Mouse (Mus musculus) spleen, postnatal 10 days (tissue): ENCODE measurements around the gene Slc25a35.
"Not testable (repeated sequence)": the region's sequence is repeated elsewhere in the genome, so short reads cannot be mapped to it uniquely, and the experiment has no call there.

Experiments
- DNase-seq, 2 experiments: peaks; one replicate each; pipeline ENCODE4 v3.0.0; 2021 to 2022; ENCODE audit warnings: low spot score in 2 of 2

Slc25a35 gene

DNA sequence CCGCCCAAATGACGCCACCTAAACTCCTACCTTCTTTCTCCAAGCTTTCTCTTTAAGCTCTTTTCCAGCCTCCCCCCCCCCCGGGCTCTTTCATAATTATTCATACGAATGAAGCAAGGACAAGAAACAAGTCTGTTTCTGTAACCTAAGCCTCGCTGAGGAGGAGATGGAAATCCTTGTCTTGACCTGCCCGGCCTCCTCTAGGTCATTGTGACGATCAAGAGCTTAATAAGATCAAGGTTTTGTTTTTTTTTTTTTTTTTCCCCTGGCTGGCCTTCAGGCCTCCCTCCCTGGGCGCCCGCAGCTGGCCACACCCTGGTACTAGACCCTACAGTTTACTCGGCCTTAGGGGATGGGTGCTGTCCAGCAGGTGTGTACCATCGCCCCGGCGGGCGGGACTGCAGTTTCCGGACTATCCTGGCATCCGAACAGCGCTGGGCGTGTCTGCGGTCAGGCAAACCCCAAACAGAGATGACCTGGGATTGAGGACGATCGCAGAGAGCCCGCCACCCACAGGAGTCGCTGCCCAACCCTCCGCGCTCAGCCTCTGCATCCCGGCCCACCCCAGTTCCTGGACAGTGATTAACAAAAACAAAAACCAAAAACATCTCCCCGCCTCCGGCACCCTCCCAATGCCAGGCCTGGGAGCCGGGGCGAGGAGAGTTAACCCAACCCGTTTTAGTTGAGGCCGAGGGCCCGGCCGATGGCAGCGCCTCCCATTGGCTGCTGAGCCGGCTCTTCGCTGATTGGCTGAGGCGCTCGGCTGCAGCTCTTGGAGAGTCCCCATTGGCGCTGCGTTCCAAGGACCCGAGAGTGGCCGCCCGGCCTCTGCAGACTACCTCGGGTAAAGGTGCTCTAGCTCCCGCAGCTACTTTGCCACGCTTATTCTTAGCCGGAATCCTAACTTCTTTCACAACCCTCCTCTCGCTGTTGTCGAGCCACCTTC is at the start of gene Slc25a35:
Slc25a35 (plus strand) TSS at position 795 of the 946 bp plus-strand sequence.
- DNase-seq: peak; percentile 81 to 92

DNA sequence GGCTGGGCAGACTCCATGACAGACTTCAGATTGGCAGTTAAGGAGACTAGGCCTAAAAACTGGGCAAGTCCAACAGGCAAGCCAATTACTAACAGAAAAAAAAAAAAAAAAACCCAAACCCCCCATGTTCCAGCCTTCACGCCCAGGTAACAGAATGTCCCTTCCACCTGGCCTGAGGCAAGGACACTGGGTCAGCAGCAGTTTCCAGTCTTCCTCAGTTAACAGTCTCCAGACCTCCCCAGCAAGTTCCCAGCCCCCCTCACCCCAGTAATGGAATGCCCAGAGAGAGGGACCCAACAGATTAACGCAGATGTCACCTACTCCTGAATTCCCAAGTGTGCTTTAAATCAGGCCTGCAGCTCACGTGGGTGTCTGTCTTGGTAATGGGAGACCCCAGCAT is 44.7 kb upstream of the Slc25a35 start:
- no peak for DNase-seq

DNA sequence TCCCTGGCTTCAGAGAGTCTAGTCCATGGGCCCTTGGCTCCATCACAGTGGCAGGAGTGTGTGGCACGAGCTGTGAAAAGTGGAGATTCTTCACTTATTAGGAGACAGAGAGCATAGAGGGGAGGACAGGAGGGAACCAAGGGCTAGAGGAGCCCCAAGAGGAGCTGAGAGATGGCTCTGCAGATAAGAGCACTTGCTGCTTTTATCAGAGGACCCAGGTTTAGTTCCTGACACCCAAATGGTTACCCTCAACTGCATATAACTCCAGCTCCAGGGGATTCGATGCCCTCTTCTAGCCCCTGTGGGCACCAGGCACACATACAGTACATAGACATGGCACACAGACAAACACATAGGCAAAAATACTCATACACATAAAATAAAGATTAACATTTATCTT is 43.2 kb upstream of the Slc25a35 start:
- no peak for DNase-seq

DNA sequence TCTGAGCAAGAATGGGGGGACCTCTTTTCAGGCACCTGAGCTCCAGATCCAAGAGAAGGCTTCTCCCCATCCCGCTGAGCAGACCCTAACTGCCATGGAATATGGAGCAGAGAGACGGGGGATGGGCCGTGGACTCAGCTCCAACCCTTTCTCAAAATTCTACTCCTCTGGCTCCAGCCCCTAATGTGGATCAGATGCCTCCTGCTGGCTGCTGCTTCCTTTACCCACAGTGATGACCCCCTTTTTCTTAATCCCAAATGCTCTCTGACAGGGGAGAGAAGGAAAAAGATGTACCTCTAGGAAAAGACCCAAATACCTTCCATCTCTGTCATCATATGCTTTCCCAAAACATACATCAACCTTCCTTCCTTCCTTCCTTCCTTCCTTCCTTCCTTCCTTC is 41.0 kb upstream of the Slc25a35 start, which contains the start of gene Odf4:
Odf4 (minus strand) TSS at position 101 of the 400 bp plus-strand sequence.
- DNase-seq: no peak

DNA sequence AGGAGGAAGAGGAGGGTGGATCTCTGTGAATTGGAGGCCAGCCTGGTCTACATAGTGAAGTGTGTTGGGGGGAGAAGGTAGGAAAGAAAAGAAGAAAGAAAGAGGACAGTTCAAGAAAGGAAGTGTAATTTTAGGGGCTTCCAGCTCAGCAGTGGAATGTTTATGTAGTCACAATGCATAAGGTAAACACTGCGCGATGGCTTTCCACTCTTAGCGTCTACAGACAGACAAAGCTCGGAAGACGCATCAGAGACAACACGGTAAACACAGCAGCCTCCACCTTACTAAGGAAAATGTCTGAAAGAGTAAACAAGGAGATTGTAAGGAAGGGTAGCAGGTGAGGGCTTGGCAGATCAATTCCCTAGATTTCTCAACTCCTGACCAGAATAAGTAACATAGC is 38.0 kb upstream of the Slc25a35 start:
- DNase-seq: no peak

DNA sequence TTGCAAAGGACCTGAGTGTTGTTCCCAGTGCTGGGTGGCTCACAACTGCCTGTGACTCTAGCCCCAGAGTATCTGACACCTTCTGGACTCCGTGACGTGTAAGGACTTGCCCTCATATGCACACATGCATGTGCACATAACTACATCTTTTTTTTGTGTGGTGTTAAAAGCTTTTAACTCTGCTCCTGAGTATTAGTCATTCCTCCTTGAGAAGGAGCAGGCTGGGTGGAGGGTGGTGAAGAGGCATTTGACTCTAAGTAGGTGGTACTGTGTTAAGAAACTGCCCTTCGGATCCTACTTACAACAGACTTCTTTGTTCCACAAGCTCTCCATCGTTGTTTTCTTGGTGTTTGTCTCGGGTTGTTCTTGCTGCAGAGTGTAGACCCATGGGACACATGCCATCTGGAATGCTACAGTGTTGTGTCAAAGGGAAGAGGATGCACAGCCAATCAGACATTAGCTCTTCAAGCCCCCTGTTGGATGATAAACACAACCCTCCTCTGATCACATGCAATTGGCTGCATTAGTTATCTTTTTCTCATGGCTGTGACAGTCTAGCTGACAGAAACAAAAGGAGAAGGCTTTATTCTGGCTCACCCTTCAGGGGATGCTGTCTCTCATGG is 33.9 kb upstream of the Slc25a35 start:
- DNase-seq: no peak

DNA sequence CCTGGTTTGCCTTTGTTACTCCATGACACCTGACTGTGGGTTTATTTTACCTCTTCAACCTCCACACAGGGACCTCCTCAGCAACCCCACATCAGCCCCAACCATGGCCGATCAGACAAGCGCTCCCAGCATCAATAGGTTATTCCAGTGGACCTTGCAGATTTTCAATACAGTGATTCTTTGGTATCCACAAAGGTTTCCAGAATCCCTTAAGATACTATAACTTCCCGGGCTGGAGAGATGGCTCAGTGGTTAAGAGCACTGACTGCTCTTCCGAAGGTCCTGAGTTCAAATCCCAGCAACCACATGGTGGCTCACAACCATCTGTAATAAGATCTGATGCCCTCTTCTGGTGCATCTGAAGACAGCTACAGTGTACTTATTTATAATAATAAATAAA is 31.0 kb upstream of the Slc25a35 start:
- DNase-seq: not testable (repeated sequence)

DNA sequence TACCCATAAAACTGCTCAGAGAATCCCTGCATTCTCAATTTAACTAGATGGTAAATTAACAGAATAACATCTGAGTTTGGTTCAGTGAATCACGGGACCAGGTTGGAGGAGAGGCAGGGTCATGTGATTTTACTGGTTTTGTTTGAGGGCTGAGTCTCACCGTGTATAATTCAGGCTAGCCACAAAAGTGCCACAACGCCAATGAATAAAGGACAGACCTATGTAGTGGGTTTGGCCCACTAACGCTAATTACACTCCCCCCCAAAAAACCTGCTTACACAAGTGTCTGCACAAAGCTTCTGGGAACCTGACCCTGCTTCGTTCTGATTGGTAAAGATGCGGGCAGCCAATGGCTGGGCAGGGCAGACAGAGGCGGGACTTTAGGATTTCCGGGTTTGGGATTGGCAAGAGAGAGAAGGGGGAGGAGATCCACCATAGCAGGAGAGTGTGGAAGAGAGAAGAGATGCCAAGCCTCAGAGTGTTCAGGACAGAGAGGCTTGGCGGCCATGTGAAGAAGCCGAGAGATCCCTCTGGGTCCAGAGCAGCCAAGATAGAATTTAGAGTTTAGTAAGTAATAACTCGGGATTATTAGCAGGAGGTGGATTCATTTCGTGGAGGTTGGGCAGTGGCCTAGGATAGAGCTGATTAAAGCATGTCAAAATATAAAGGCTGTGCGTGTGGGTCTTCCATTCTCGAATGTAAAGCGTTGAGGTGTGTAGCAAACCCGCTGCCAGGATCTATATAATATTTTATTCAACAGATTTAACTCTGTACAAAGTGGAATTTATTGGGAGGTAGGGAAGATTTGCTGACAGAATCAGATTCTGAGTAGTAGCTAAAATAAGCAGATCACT is 28.3 kb upstream of the Slc25a35 start:
- peak; percentile 36 to 77 for DNase-seq

DNA sequence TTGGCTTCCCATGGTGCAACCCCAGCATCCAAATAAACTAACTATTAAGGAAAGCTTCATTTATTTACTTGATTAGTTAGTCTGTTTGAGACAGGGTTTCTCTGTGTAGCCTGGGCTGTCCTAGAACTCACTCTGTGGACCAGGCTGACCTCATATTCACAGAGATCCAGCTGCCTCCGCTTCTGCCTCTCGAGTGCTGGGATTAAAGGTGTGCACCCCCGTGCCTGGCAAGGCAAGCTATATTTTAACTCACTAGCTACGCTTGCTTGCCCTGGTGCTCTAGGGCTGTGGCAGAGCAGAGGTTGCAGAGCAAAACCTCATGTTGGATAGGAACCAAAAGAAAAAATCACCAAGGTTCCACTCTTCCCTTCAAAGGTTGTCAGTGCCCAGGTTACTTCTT is 27.4 kb upstream of the Slc25a35 start:
- DNase-seq: no peak

DNA sequence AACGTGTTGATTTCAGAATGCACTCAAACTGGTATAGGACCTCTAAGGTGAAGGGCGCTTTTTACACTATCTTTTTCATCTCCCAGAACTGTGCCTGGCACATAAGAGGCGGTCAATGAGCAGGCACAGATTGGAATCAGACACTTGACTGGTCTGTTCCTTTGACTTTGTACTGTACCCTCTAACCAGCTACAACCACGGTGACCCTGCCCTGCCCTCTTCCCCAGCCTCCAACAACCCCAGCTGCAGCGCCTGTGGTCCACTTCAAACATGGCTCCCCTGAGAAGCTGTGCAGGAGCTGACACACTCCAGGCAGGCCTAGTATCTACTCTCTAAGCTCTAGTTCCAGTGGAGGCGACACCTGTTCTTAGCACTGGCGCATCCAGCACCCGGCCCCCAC is 25.2 kb upstream of the Slc25a35 start:
- no peak for DNase-seq

DNA sequence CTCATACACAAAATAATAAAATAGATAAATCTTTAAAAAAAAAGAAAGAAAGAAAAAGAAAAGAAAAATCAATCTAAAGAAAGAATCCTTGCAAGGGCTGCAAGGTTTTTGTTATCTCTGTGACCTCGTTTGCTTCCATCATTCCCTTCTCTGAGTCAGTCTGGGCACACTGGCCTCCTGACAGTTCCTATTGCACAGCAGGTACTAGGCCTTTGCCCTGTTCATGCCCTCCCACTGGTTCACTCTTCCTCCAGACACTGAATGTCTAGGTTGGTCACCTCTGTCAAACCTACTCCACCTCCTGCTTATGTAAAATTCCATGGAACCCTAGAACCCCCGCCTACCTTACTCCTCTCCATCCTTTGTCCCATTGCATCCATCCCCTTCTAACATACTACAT is 22.7 kb upstream of the Slc25a35 start:
- no peak for DNase-seq

DNA sequence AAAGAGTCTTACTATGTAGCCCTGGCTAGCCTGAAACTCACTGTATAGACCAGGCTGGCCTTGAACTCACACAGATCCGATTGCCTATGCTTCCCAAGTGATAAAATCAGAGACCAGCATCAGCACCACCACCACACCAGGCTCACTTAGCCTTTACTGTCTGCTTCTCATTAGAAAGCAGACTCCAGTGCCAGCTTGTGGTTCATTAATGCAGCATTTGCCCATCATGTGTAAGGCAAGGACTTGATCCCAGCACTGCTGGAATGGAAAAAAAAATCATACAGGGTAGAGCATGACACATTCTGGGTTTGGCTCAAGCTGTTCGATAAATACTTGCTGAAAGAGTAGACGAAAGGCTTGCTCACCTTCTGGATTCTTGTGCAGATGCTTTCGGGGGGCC is 21.9 kb upstream of the Slc25a35 start:
- no peak for DNase-seq

DNA sequence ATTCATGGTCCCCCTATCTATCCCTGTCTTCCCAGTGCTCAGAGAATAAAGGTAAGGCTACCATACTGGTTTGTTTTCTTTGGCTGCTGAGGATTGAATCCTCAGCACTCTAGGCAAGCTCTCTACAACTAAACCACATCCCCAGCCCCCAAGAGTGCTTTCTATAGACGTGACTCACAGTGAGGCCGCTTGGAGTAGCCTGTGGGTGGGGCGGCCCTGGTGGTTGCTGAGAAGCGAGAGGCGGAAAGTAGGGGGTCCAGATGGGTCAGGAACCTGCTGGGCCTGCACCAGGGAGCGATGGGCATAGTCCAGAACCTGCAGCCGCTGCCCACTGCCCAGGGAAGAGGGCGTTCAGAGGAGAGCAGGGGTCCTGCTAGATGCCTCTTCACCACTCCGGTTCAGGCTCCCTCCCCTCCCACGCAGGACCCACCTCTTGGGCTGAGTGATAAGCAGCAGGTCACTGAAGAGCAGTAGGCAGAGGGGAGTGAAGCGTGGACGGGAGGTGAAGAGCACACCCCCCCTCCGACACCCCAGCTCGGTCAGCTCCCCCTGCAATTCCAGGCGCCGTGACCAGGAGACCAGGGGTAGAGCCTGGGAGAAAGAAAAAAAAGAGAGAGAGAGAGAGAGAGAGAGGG is 21.0 kb upstream of the Slc25a35 start:
- DNase-seq: no peak

DNA sequence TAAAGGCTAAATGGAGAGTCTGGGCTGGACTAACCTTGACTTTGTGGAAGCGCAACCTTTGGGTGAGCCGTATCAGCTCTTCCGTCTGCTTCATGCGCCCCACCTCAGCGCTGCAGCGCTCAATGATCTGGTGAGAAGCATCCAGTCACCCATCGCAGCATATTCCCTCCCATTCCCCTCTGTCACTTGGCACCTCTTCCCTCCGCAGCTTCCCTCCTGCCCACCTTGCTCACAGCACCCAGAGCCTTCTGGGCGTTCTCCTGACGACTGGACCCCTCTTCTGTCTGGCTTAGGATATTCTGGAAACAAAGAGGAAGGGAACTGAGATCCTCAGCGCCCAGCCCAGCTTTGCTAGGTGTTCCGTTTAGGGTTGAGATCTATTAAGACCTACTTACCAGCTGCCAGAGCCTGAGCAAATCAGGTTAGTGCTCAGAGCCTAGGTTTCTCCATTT is 20.4 kb upstream of the Slc25a35 start:
- DNase-seq: no peak

DNA sequence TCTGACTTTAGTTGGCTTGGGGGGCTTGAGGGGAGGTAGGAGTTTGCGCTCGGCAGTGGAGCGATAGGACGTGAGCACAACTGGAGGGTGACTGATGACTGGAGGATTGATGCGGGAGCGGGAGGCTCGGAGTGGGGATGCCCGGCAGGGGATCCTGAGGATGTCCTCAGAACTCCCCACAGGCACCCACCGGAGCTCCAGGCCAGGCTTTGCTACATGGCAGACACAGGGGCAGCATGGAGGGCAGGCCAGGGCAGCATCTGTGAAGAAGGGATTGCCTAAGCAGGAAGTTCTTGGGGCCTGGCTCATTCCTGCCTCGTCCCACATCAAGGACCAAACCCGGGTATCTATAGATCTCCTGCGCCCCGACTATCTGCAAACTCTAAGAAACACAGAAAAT is 14.0 kb upstream of the Slc25a35 start:
- no peak for DNase-seq

DNA sequence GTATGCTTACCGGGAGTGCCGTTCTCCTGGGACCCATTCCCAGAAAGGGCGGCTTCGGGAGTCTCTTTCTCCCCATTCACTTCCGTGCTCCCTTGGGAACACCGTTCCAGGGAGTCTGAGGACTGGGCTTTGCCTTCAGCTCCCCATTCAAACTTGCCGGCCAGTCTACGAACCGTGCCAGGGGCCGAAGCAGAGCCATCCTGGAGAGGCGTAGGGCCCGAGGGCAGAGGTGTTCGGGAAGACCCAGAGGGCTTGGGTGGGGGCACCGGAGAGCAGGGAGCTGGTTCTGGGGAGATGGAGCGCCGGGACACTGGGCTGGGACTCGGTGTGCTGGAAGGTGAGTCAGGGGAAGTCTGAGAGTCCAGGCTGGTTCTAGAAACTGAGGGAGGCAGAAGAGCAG is 13.5 kb upstream of the Slc25a35 start:
- DNase-seq: no peak

DNA sequence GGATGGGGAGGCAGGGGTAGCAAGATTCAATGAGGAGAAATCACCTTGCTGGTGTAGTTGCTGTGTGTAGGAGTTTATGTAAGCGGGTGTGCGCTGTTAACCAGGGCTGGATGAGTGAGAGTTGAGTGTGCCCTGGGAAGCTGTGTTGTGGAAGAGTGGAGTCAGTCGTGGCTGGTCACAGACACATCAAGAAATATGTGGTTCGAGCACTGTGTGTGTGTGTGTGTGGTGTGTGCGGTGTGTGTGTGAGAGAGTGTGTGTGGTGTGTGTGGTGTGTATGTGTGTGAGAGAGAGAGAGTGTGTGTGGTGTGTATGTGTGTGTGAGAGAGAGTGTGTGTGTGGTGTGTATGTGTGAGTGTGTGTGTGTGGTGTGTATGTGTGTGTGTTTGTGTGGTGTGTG is 12.5 kb upstream of the Slc25a35 start:
- DNase-seq: no peak

DNA sequence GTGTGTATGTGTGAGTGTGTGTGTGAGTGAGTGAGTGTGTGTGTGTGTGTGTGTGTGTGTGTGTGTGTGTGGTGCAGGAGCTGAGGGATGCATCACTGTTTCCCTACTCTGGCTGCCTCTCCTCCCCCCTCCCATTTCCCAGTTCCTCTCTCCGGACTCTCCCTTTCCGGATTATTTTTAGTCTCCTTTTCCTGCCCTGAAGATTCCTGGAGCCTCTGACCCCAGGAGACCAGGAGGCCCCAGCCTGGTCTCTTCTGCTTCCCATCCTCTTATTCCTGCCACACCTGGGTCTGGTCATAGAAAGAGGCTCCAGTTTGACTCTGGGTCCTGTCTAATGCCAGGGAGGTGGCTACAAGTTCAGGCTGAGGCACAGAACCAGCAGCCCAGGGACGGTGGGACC is 11.8 kb upstream of the Slc25a35 start:
- no peak for DNase-seq

DNA sequence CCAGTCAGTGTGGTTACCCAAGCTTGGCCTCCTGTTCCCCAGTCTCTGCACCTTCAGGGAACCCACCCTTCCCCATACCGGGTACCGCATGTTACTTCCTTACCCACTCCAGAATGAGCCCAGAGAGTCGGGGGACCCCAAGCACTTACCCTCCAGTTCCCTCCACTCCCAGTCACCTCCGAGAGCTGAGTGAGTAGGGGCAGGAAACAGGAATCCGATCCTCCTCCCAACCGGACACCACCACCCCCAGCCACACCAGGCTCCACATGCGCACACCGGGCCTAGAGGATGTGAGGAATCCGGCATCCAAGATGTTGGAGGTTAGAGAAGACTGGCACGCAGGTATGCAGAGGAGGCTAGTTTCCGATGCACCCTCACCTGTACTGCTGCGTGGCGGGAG is 11.2 kb upstream of the Slc25a35 start:
- no peak for DNase-seq

DNA sequence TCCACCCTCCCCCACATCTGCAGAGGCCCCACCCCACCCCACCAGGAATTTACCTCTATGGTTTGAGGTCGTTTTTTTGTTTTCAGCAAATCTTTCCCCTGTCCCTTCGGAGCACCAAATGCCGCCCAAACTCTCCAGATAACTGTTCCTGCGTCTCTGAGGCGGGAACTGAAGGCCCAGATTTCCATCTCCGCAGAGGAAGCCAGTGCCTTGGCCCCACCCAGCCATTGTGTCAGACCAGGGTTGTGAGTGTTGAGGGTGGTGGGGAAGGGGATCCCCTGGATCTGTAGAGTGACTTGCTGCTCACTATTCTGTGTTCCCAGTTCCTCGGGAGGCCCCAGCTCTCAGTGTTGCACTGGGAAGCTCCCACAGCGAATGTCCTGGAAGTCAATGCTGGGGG is 10.6 kb upstream of the Slc25a35 start, which contains the start of gene Arhgef15:
Arhgef15 (minus strand) TSS at position 173 of the 400 bp plus-strand sequence.
- no peak for DNase-seq

DNA sequence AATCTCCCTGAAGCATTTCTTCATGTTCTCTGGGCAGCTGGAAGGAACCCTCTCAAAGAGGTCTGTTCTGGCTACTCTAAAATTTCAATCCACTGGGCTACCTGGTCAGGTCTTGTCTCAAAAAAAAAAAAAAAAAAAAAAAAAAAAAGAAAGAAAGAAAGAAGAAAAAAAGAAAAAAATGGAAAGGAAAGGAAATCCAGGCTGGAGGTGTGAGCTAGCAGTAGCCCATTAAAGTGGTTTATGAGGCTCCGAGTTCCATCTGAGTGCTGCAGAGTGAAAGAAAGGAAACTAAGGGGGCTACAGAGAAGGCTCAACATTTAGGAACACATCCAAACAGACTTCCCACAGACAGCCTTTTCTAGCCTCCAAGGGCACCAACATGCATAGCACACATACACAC is 10.0 kb upstream of the Slc25a35 start:
- DNase-seq: no peak

DNA sequence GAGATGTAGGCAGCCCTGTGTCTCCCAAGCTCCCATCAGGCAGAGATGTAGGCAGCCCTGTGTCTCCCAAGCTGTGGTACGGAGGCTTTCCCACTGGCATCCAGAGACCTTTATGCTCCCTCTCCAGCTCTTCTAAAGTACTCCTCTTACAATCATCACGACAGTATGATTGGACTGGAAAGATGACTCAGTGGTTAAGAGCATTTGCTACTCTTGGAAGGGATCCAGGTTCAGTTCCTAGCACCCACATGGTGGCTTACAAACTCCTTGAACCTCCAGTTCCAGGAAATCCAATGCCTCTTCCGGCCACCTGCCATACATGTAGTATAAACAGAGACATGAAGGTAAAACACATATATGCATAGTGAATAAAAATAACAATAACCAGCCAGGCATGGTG is 6.3 kb upstream of the Slc25a35 start:
- DNase-seq: no peak
